Mouse (Mus musculus) lung, embryonic 15.5 days (tissue): ENCODE data around the gene Pgghg. TPM values are rescaled to one million over a fixed set of nuclear protein-coding genes. Genes with fewer than 3 reads are reported as not detected.
A peak's percentile ranks its signal among the peaks of the same experiment; 100 is the strongest.

ENCODE experiments used
- ATAC-seq: fragments of 200-750 bp; cut with Nextera tagmentation; 2 replicates; pipeline ENCODE4 v1.8.0; 2017; ENCODE audit warnings: moderate number of reproducible peaks, borderline replicate concordance; ENCODE audit not compliant: low FRiP score, low TSS enrichment; ENCODE audit errors: extremely low read depth
- H3K27ac ChIP-seq: fragments of 300-500 bp; sonication (generic); 2 replicates; pipeline ENCODE4 v1.5.1; 2015; ENCODE audit warnings: moderate library complexity, mild to moderate bottlenecking, inconsistent platforms
- H3K27me3 ChIP-seq: fragments of 300-500 bp; sonication (generic); 2 replicates; pipeline ENCODE4 v1.6.1; 2015; ENCODE audit warnings: inconsistent platforms
- H3K36me3 ChIP-seq: fragments of 300-500 bp; sonication (generic); 2 replicates; pipeline ENCODE4 v1.6.1; 2015; ENCODE audit warnings: inconsistent platforms
- H3K4me1 ChIP-seq: fragments of 300-500 bp; sonication (generic); 2 replicates; pipeline ENCODE4 v1.6.1; 2015; ENCODE audit warnings: inconsistent platforms
- H3K4me2 ChIP-seq: fragments of 300-500 bp; sonication (generic); 2 replicates; pipeline ENCODE4 v1.6.1; 2015; ENCODE audit warnings: inconsistent platforms, mild to moderate bottlenecking, moderate library complexity
- H3K4me3 ChIP-seq: fragments of 300-500 bp; sonication (generic); 2 replicates; pipeline ENCODE4 v1.5.1; 2015; ENCODE audit warnings: mild to moderate bottlenecking, inconsistent platforms
- H3K9ac ChIP-seq: fragments of 300-500 bp; sonication (generic); 2 replicates; pipeline ENCODE4 v1.6.1; 2015; ENCODE audit warnings: inconsistent platforms
- H3K9me3 ChIP-seq: fragments of 300-500 bp; sonication (generic); 2 replicates; pipeline ENCODE4 v1.6.1; 2016; ENCODE audit warnings: inconsistent platforms
- WGBS: fragments of 180-500 bp; shearing (Covaris S2); methylation state at CpG from one replicate; pipeline ENCODE4 v1.1.7; 2015; 5-methylcytosine and 5-hydroxymethylcytosine counted together
- polyA plus RNA-seq: library from polyadenylated mRNA; unstranded; fragments of >200 nt; fragmentation: Nextera tagmentation; extraction: Ambion mirVana; gene quantifications from 2 replicates; pipeline ENCODE4 v1.2.1, GENCODE M21; 2015

Gene Pgghg
- polyA plus RNA-seq = 18.7 and 21.0 TPM in 2 replicates

DNA sequence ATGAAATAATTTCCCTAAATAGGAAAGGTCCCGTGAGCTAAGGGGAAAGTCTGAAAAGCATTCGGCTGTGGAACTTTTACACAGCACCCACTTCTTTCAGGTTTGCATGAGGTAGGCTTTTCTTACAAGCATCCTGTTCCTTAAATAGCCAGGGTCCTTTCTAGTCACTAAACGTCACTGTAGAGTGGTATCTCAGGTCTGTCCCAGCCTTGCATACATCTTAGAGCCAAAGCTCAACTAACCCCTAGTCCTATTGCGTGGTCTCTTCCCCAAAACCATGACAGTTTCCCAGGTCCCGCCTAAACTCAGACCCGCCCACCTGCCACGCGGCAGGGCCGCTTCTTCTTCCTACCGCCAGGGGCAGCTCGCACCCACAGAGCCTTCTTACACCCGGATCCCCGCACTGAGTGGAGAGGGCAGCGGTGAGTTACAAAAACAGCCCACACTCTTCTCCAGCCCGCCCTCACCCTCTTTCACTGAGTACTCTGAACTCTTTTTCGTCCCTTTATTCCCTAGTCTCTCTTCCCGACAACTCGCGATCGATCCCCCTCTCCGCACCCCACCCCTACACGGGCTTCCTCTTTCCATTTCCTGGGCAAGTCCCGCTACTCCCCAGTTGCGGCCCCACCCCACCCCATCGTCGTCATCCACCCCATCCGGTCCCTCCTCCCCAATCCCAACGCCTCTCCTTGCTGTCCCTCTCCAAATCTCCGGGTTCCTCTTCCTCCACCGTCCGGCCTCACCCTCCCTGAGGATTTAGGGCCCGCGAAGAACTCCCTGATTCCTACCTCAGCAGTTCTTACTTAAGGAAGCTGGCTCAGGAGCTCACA lies at the start of gene Pgghg:
TSS of gene Pgghg (plus strand) at position 170 of the 830 bp plus-strand sequence.
- ATAC-seq = peak; percentile 92
- Histone ChIP-seq H3K9ac (peak within 1 kb of the TSS; percentile 64), H3K4me3 (peak within 1 kb of the TSS; percentile 62), H3K4me1 (peaks cover 35% of the 10 kb centered on the region), H3K4me2 (peak within 1 kb of the TSS; percentile 62), H3K9me3 (no peaks in the 10 kb centered on the region), H3K36me3 (peaks cover 7% of the 10 kb centered on the region; the same call in 1 of the 2 replicates), H3K27me3 (no peaks in the 10 kb centered on the region), H3K27ac (peak within 1 kb of the TSS; percentile 96)
- WGBS = 2% methylated on average over 33 of the region's 33 CpGs

DNA sequence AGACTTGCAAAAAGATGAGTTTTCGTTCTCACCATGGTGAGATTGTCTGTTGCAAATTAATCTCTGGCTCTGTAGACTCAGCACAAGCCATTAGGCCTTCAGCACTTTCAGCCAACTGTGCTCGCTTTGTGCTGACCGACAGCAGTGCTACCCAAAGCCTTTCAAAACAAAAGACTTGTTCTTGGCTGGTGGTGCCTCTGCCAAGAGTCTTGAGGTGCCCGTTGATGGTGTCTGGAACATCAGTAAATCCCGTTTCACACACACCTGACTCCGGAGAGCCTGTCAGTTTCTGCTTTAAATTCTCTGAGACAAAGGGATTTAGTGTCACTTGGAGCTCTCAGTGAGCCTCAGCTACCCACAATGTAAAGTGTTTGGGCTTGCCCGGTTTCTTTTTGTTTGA lies 47.2 kb upstream of the Pgghg start:
- WGBS = 88% methylated on average over 7 of the region's 7 CpGs
- Histone ChIP-seq H3K27me3 (no peaks in the 10 kb centered on the region), H3K4me2 (no peak overlapping the region), H3K4me3 (no peak overlapping the region), H3K27ac (no peak overlapping the region), H3K4me1 (no peaks in the 10 kb centered on the region), H3K36me3 (peaks cover 70% of the 10 kb centered on the region), H3K9ac (no peak overlapping the region), H3K9me3 (no peaks in the 10 kb centered on the region)
- ATAC-seq = no peak

DNA sequence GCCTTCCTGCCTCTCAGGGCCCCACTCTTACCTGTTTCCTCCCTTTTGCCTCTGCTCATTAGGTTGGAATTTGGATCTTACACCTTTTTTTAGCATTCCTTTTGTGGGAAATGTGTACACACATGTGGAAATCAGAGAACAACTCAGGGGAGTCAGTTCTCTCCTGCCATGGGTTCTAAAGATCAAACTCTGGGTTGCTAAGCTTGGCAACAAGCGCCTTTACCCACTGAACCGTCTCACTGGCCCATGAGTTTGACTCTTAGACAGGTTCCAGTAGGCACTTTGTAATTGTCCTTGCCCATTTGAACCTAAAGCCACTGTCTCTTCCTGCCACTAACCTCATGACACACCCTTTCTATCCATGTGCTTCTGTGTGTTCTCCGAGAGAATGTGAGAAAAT lies 46.6 kb upstream of the Pgghg start:
- H3K9ac ChIP-seq = no peak overlapping the region
- no peaks in the 10 kb centered on the region for H3K9me3 ChIP-seq
- ATAC-seq = no peak
- no peak overlapping the region for H3K4me2 ChIP-seq
- no peak overlapping the region for H3K27ac ChIP-seq
- H3K4me3 ChIP-seq = no peak overlapping the region
- H3K4me1 ChIP-seq = no peaks in the 10 kb centered on the region
- 95% methylated on average over 3 of the region's 3 CpGs for WGBS
- H3K27me3 ChIP-seq = no peaks in the 10 kb centered on the region
- peaks cover 66% of the 10 kb centered on the region for H3K36me3 ChIP-seq

DNA sequence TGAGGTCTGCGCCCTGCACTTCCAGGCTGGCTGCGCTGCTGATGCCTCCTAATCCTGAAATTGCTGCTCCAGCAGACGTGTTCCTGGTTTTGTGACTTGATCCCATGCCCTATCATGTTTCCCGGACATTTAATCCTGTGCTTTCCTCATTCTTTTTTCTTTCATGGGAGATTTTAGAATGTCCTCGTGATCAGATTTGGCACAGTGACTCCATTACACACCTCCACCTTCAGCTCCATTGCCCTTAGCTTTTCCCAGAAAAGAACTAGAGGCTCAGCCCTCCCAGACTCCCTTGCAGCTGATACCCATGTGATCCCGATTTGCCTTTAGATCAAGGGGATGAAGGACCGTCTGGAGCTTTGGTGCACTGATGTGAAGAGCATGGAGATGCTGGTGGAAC lies 43.3 kb upstream of the Pgghg start:
- Histone ChIP-seq H3K4me3 (no peak overlapping the region), H3K27me3 (no peaks in the 10 kb centered on the region), H3K36me3 (peaks cover 47% of the 10 kb centered on the region), H3K9ac (no peak overlapping the region), H3K27ac (no peak overlapping the region), H3K9me3 (no peaks in the 10 kb centered on the region), H3K4me1 (no peaks in the 10 kb centered on the region), H3K4me2 (no peak overlapping the region)
- 86% methylated on average over 7 of the region's 7 CpGs for WGBS
- no peak for ATAC-seq

DNA sequence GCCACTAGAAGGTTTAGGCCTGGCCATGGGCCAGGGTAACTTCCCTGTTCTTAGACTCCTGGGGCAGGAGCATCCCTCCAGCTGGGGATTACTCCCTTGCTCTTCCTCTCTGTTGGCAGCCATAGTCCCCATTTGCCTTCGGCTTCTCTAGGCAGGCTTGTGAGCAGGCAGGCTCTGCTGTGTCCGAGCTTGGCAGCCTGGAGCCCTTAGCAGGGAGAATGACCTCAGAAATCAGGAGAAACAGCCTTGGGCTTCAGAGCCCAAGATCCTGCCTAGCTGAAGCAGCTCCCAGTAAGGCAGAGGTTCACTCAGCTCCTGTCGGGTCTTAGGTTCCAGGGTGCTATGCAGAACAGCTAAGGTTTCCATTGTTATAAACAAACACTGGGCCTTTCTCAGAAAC lies 42.1 kb upstream of the Pgghg start:
- Histone ChIP-seq H3K36me3 (peaks cover 43% of the 10 kb centered on the region), H3K4me2 (no peak overlapping the region), H3K27me3 (no peaks in the 10 kb centered on the region), H3K9me3 (no peaks in the 10 kb centered on the region), H3K4me1 (0 out of 2 replicates have a peak, but pooled peaks cover 2% of the 10 kb centered on the region), H3K27ac (no peak overlapping the region), H3K4me3 (no peak overlapping the region), H3K9ac (no peak overlapping the region)
- 70% methylated on average over 3 of the region's 3 CpGs for WGBS
- no peak for ATAC-seq

GRCm38 (mm10) chr7:140900220-140900619 lies 41.0 kb upstream of the Pgghg start, which contains the start of gene Cox8b:
Gene Cox8b (minus strand): TSS chr7:140900446.
- no peak within 1 kb of the TSS for H3K4me3 ChIP-seq
- H3K36me3 ChIP-seq = peaks cover 34% of the 10 kb centered on the region
- no peak within 1 kb of the TSS for H3K9ac ChIP-seq
- WGBS = 53% methylated on average over 10 of the region's 10 CpGs
- H3K4me2 ChIP-seq = no peak within 1 kb of the TSS
- no peaks in the 10 kb centered on the region for H3K9me3 ChIP-seq
- no peak for ATAC-seq
- H3K27me3 ChIP-seq = no peaks in the 10 kb centered on the region
- H3K27ac ChIP-seq = no peak within 1 kb of the TSS
- H3K4me1 ChIP-seq = 0 out of 2 replicates have a peak, but pooled peaks cover 2% of the 10 kb centered on the region

DNA sequence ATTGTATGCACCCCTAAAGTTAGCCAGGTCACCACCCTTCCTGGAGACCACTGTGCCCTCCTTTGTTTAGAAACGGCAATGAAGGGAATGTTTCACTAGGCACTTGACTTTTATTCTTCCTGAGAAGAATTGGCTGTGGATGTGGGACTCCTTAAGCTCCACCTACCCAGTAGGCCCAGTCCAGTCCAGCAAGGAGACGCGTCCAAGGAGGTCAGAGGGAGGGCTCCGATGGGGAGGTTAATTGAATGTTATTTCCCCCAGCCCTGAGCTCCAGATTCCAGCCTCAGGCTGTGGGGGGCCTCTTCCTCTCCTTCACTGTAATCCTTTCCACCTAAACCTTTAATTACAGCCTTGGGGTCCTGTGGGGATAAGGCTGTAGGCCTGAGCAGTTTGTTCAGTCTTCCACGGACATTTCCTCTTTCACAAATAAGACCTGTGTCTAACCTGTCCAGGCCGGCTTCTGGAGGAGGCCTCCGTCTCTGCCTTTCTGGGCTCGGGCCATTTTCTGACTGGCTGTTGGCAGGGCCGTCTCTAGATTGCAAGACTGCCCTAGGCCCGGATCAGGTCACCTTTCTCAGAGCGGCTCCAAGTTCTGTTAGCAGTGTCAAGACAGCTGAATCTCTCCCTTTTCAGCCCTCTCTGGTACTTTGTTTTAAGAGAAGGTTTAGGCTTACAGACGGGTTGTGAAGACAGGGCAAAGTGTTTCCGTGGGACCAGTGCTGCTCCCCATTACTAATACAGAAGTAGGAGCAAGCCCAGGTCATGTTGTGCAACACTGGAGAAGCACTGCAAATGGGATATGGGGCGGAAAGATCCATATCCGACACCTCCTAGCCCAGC lies 38.9 kb upstream of the Pgghg start:
- Histone ChIP-seq H3K9me3 (no peaks in the 10 kb centered on the region), H3K4me1 (0 out of 2 replicates have a peak, but pooled peaks cover 2% of the 10 kb centered on the region), H3K36me3 (peaks cover 19% of the 10 kb centered on the region), H3K4me2 (no peak overlapping the region), H3K4me3 (no peak overlapping the region), H3K9ac (no peak overlapping the region), H3K27me3 (no peaks in the 10 kb centered on the region), H3K27ac (no peak overlapping the region)
- ATAC-seq = no peak
- whole genome bisulfite sequencing = 79% methylated on average over 15 of the region's 15 CpGs

GRCm38 (mm10) chr7:140903212-140903611 lies 38.0 kb upstream of the Pgghg start:
- Histone ChIP-seq H3K9me3 (no peaks in the 10 kb centered on the region), H3K4me1 (0 out of 2 replicates have a peak, but pooled peaks cover 2% of the 10 kb centered on the region), H3K36me3 (peaks cover 10% of the 10 kb centered on the region; the same call in 1 of the 2 replicates), H3K4me3 (no peak overlapping the region), H3K27ac (no peak overlapping the region), H3K27me3 (no peaks in the 10 kb centered on the region), H3K4me2 (no peak overlapping the region), H3K9ac (no peak overlapping the region)
- 0 out of 2 replicates have a peak, but pooled peaks have one; percentile 35 for ATAC-seq
- 24% methylated on average over 13 of the region's 13 CpGs for WGBS

- no peak for ATAC-seq
These were observed 35.5 kb upstream of the Pgghg start for GRCm38 (mm10) chr7:140905642-140906081.

GRCm38 (mm10) chr7:140907131-140907530 lies 34.1 kb upstream of the Pgghg start:
- no peak overlapping the region for H3K4me2 ChIP-seq
- H3K36me3 ChIP-seq = no peaks in the 10 kb centered on the region
- H3K4me1 ChIP-seq = 0 out of 2 replicates have a peak, but pooled peaks cover 8% of the 10 kb centered on the region
- ATAC-seq = no peak
- no peak overlapping the region for H3K4me3 ChIP-seq
- WGBS = 72% methylated on average over 13 of the region's 13 CpGs
- no peak overlapping the region for H3K27ac ChIP-seq
- no peak overlapping the region for H3K9ac ChIP-seq
- H3K9me3 ChIP-seq = no peaks in the 10 kb centered on the region
- no peaks in the 10 kb centered on the region for H3K27me3 ChIP-seq

More at GRCm38 (mm10) chr7:140905642-140906081, 35.5 kb upstream of the Pgghg start:
- 74% methylated on average over 2 of the region's 2 CpGs for WGBS
- Histone ChIP-seq H3K9me3 (no peaks in the 10 kb centered on the region), H3K36me3 (no peaks in the 10 kb centered on the region), H3K4me1 (0 out of 2 replicates have a peak, but pooled peaks cover 8% of the 10 kb centered on the region), H3K4me2 (no peak overlapping the region), H3K4me3 (no peak overlapping the region), H3K9ac (no peak overlapping the region), H3K27me3 (no peaks in the 10 kb centered on the region), H3K27ac (no peak overlapping the region)

GRCm38 (mm10) chr7:140907697-140908096 lies 33.5 kb upstream of the Pgghg start:
- H3K4me1 ChIP-seq = 0 out of 2 replicates have a peak, but pooled peaks cover 8% of the 10 kb centered on the region

More at GRCm38 (mm10) chr7:140907697-140908096, 33.5 kb upstream of the Pgghg start:
- Histone ChIP-seq H3K9ac (no peak overlapping the region), H3K9me3 (no peaks in the 10 kb centered on the region), H3K27me3 (no peaks in the 10 kb centered on the region), H3K4me3 (no peak overlapping the region), H3K4me2 (no peak overlapping the region), H3K36me3 (no peaks in the 10 kb centered on the region), H3K27ac (no peak overlapping the region)
- 82% methylated on average over 7 of the region's 7 CpGs for WGBS
- no peak for ATAC-seq
